Mouse (Mus musculus) small intestine, adult 2 months (tissue): ENCODE data around the gene Gc. TPM values are rescaled to one million over a fixed set of nuclear protein-coding genes. Genes with fewer than 3 reads are reported as not detected.

Experiments used
- H3K27ac ChIP-seq: fragments of 200-500 bp; 2 replicates; pipeline ENCODE4 v1.5.1; 2012; ENCODE audit warnings: low read depth, low read length, control low read depth, inconsistent platforms; ENCODE audit not compliant: insufficient read depth
- H3K27me3 ChIP-seq: fragments of 200-500 bp; 2 replicates; pipeline ENCODE4 v1.6.1; 2012; ENCODE audit warnings: mild to moderate bottlenecking, moderate library complexity, low read length, inconsistent platforms; ENCODE audit not compliant: control insufficient read depth, insufficient read depth
- H3K36me3 ChIP-seq: fragments of 200-500 bp; 2 replicates; pipeline ENCODE4 v1.6.1; 2012; ENCODE audit warnings: mild to moderate bottlenecking, low read length, control low read depth, inconsistent platforms; ENCODE audit not compliant: control insufficient read depth, insufficient read depth
- H3K4me1 ChIP-seq: fragments of 200-500 bp; 2 replicates; pipeline ENCODE4 v1.6.1; 2012; ENCODE audit warnings: low read length, inconsistent platforms, mixed read lengths; ENCODE audit not compliant: control insufficient read depth, insufficient read depth, insufficient read length
- H3K4me3 ChIP-seq: fragments of 200-500 bp; 2 replicates; pipeline ENCODE4 v1.5.1; 2012; ENCODE audit warnings: low read depth, mild to moderate bottlenecking, control low read depth, inconsistent platforms, low read length, moderate library complexity
- CTCF ChIP-seq: fragments of 200-500 bp; IDR thresholded peaks from 2 replicates; pipeline ENCODE4 v1.5.1; 2012; ENCODE audit warnings: low read depth, mild to moderate bottlenecking, control low read depth, inconsistent platforms, low read length, moderate library complexity, mixed read lengths; ENCODE audit not compliant: insufficient replicate concordance, insufficient read length; ENCODE audit errors: extremely low read depth
- POLR2A ChIP-seq: fragments of 200-500 bp; IDR thresholded peaks from 2 replicates; pipeline ENCODE4 v1.6.1; 2012; ENCODE audit warnings: low read depth, mild to moderate bottlenecking, control low read depth, inconsistent platforms, low read length, moderate library complexity
- WGBS: fragments of 180-500 bp; shearing (Covaris S2); methylation state at CpG from one replicate; pipeline ENCODE4 v1.1.7; 2018; 5-methylcytosine and 5-hydroxymethylcytosine counted together
- polyA plus RNA-seq: library from polyadenylated mRNA; depleted of rRNA; stranded (reverse); fragments of >200 nt; gene quantifications from 2 replicates; pipeline ENCODE4 v1.2.3, GENCODE M21; 2012

Gene Gc
- polyA plus RNA-seq, 1 experiment: not detected

DNA sequence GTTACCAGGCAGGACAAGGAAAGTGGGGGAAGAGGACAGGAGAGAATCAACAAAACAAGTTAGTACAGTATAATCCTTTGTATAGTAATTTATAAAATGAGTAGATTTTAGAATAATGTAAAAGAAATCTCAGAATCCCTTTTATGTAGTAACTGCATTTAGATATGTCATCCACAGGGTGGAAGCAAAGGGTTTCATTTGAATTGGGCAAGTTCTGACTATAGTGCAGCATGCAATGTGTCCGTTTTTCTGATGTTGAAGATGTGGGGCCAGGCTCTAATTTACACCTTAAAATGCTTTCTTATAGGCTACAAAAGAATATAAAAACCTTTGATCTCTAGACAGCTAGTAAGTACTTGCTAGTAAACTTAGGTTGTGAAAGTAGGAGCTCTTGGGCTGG, 46.2 kb downstream of the Gc start:
- Histone ChIP-seq H3K36me3 (no peaks in the 10 kb centered on the region), H3K4me1 (peaks cover 2% of the 10 kb centered on the region; the same call in 1 of the 2 replicates), H3K27me3 (no peaks in the 10 kb centered on the region), H3K4me3 (no peak overlapping the region), H3K27ac (no peak overlapping the region)
- 27% methylated on average over 1 of the region's 1 CpGs for WGBS
- TF ChIP-seq CTCF: no peak
- no peak for TF ChIP-seq POLR2A

DNA sequence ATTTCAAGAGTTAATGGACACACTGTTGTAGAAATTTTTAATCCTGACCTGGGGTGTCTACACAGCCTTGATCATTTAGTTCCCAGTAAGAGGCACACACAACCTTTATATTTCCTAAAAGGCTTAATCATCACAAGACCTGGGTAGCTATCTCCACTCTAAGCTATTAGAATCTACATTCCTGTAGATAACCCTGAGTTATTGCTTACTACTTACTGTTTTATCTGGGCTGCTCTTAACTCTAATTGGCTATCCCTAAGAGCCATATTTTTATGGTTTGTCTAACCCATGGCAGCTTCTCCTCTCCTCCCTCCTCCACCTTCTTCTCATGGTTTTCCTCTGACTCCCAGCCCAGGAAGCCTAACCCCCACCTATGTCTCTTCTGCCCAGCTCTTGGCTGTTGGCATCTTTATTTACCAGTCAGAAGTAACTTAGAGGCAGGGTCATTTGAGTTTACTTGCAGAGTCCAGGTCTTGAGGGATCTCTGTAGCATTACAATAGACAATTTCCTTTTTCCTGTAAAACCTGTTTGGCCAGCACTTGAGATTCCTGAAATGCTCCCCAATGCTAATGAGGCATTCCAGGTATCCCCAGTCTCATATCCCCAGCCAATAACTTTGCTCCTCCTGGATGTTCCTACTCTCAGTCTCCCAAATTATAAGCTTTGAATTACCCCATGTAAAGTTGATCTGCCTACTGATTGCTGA, 50.2 kb downstream of the Gc start:
- no peaks in the 10 kb centered on the region for H3K27me3 ChIP-seq
- no peak for TF ChIP-seq POLR2A
- no peak for TF ChIP-seq CTCF
- H3K36me3 ChIP-seq: no peaks in the 10 kb centered on the region
- peaks cover 2% of the 10 kb centered on the region; the same call in 1 of the 2 replicates for H3K4me1 ChIP-seq
- no peak overlapping the region for H3K27ac ChIP-seq
- H3K4me3 ChIP-seq: no peak overlapping the region

DNA sequence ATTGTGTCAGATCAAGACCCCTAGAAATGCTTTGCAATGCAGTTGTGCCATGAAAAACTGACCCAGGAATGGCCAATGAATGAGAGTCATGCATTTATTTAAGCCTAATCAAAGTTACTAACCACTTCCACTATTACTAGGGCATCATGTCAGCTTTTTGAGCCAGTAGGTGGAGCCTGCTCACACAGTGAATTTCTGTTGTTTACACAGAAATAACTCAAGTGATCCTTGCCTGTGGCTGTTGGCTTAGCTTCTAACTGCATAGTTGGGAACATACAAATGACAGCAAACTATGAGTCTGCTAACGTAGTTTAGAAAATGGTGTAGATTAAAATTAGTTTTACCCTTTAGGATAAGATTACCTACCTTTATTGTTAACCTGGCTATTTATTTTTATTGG, 52.6 kb downstream of the Gc start:
- no peak for TF ChIP-seq CTCF
- TF ChIP-seq POLR2A: no peak
- Histone ChIP-seq H3K4me3 (no peak overlapping the region), H3K36me3 (no peaks in the 10 kb centered on the region), H3K27me3 (no peaks in the 10 kb centered on the region), H3K27ac (no peak overlapping the region), H3K4me1 (peaks cover 2% of the 10 kb centered on the region; the same call in 1 of the 2 replicates)
- 19% methylated on average over 1 of the region's 1 CpGs for WGBS

DNA sequence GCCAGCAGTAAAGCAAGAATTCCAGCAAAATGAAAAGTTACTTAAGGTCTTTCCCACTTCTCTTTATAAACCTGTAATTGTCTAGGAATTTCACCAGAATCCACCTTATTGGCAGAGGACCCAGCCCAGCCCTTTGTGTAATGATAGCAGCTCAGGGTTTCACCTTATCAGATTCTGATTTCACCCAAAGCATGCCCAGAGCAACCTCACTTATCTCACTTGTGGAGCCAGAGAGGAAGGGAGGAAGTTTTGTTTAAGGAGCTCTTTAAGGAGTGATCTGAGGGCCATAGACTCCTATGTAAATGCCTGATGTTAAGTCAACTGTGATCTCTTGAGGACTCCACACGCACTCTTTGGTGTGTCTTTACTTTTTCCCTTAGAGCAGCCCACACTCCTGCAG, 67.3 kb downstream of the Gc start:
- TF ChIP-seq CTCF (no peak), POLR2A (no peak)
- no peaks in the 10 kb centered on the region for H3K27me3 ChIP-seq
- no peak overlapping the region for H3K4me3 ChIP-seq
- no peaks in the 10 kb centered on the region for H3K4me1 ChIP-seq
- H3K27ac ChIP-seq: no peak overlapping the region
- 38% methylated on average over 1 of the region's 1 CpGs for WGBS
- H3K36me3 ChIP-seq: no peaks in the 10 kb centered on the region

DNA sequence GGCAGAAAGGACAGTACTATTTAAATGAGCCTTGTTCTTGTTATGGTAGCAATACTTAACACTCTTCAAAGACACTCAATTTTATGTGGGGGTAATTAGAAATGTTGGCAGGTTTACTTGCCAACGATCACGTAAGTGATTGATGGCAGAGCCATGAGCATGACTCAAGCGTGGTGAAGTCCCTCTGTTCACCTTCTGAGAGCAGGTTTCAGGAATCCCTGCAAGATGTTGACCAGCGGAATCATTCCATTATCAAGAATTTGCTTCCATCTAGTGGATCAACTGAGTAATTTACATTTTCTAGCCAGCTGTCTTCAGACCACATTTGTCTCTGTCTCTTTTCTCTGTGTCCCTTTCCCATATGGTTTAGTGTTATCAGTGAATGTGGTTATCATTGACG, 73.5 kb downstream of the Gc start:
- H3K27ac ChIP-seq: no peak overlapping the region
- no peaks in the 10 kb centered on the region for H3K27me3 ChIP-seq
- H3K36me3 ChIP-seq: no peaks in the 10 kb centered on the region
- no peak for TF ChIP-seq CTCF
- TF ChIP-seq POLR2A: no peak
- WGBS: 10% methylated on average over 5 of the region's 5 CpGs
- no peak overlapping the region for H3K4me3 ChIP-seq
- H3K4me1 ChIP-seq: no peaks in the 10 kb centered on the region; the same call in 1 of the 2 replicates

DNA sequence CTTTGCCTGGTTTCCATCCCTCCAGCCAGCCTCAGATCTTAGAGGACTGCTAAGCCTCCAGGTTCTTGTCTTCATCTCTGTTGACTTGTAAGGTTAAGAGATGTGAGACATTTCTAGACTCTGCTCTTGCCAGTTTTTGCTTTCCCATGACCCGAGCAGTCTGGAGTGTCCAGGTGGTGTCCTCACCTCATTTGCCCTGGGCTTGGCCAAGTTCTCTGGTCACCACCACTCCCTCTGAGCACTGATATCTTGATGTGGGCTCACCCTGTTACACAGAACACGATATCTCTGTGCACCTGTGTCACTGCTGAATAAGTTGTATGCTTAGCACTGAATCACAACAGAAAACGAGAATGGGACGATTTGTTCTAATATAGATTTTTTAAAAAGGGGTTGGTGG, 76.4 kb downstream of the Gc start:
- no peak for TF ChIP-seq CTCF
- no peak for TF ChIP-seq POLR2A
- no peaks in the 10 kb centered on the region for H3K36me3 ChIP-seq
- no peaks in the 10 kb centered on the region for H3K27me3 ChIP-seq
- H3K27ac ChIP-seq: peak overlapping the region; percentile 87; the same call in 1 of the 2 replicates
- 23% methylated on average over 4 of the region's 4 CpGs for WGBS
- H3K4me3 ChIP-seq: no peak overlapping the region
- no peaks in the 10 kb centered on the region; the same call in 1 of the 2 replicates for H3K4me1 ChIP-seq

DNA sequence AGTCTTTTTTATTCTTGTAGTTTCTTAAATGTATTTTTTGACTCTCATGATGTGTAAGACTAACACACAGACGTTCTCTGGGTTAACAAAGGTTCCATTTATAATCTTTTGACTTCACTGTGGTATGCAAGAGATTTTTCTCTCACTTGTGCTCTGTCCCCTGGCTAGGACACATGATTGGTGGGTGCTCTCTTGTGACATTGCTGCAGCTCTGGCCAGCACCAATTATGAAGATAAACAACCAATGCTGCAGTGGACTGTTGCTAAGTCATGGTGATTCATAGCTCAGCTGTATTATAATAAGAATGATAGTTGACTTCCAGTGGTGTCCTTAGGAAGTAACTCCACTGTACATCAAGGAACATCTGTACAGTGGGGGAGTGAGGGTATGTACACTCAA, 87.6 kb downstream of the Gc start:
- H3K27me3 ChIP-seq: no peaks in the 10 kb centered on the region
- no peak overlapping the region for H3K4me3 ChIP-seq
- no peaks in the 10 kb centered on the region for H3K36me3 ChIP-seq
- H3K27ac ChIP-seq: no peak overlapping the region
- H3K4me1 ChIP-seq: no peaks in the 10 kb centered on the region
- WGBS: 43% methylated on average over 1 of the region's 1 CpGs
- no peak for TF ChIP-seq POLR2A
- TF ChIP-seq CTCF: no peak
